Mouse (Mus musculus) limb, embryonic 11.5 days (tissue): ENCODE measurements around the gene Bank1. TPM values are rescaled to one million over a fixed set of nuclear protein-coding genes. Genes with fewer than 3 reads are reported as not detected.

ENCODE experiments used
- ATAC-seq: fragments of 200-750 bp; cut with Nextera tagmentation; 2 replicates; pipeline ENCODE4 v1.8.0; 2017; ENCODE audit warnings: low read depth; ENCODE audit not compliant: insufficient number of reproducible peaks, low FRiP score, low TSS enrichment
- DNase-seq: peaks from one replicate; pipeline ENCODE4 v3.0.0-alpha.2; 2015; ENCODE audit warnings: low spot score
- H3K27ac ChIP-seq: fragments of 300-500 bp; sonication (generic); replicated peaks from 2 replicates; pipeline ENCODE4 v1.5.1; 2014; ENCODE audit warnings: low read depth, mild to moderate bottlenecking, low read length
- H3K27me3 ChIP-seq: fragments of 300-500 bp; sonication (generic); 2 replicates; pipeline ENCODE4 v1.6.1; 2014; ENCODE audit warnings: mild to moderate bottlenecking, low read length, mixed read lengths; ENCODE audit not compliant: control insufficient read depth, insufficient read depth
- H3K36me3 ChIP-seq: fragments of 300-500 bp; sonication (generic); 2 replicates; pipeline ENCODE4 v1.6.1; 2014; ENCODE audit warnings: mild to moderate bottlenecking, low read length, moderate library complexity, mixed read lengths; ENCODE audit not compliant: control insufficient read depth, insufficient read depth
- H3K4me1 ChIP-seq: fragments of 300-500 bp; sonication (generic); 2 replicates; pipeline ENCODE4 v1.6.1; 2014; ENCODE audit warnings: low read length, mixed read lengths; ENCODE audit not compliant: control insufficient read depth, insufficient read depth
- H3K4me2 ChIP-seq: fragments of 300-500 bp; sonication (generic); 2 replicates; pipeline ENCODE4 v1.6.1; 2014; ENCODE audit warnings: low read depth, mild to moderate bottlenecking, moderate library complexity; ENCODE audit not compliant: severe bottlenecking
- H3K4me3 ChIP-seq: fragments of 300-500 bp; sonication (generic); 2 replicates; pipeline ENCODE4 v1.5.1; 2014; ENCODE audit warnings: low read depth, low read length
- H3K9ac ChIP-seq: fragments of 300-500 bp; sonication (generic); 2 replicates; pipeline ENCODE4 v1.6.1; 2014; ENCODE audit warnings: mild to moderate bottlenecking, low read length
- H3K9me3 ChIP-seq: fragments of 300-500 bp; sonication (generic); 2 replicates; pipeline ENCODE4 v1.6.1; 2016; ENCODE audit warnings: low read length; ENCODE audit not compliant: control insufficient read depth
- WGBS: fragments of 180-500 bp; shearing (Covaris S2); extraction: QIAGEN DNeasy Blood & Tissue Kit; methylation state at CpG from one replicate; pipeline ENCODE4 v1.1.7; 2014; 5-methylcytosine and 5-hydroxymethylcytosine counted together
- polyA plus RNA-seq: library from polyadenylated mRNA; unstranded; fragments of >200 nt; fragmentation: Nextera tagmentation; extraction: Ambion mirVana; gene quantifications from 2 replicates; pipeline ENCODE4 v1.2.1, GENCODE M21; 2014

Gene Bank1
- polyA plus RNA-seq, 1 experiment from 2014 or later: 0.33 TPM

GRCm38 (mm10) chr3:136244931-136245330 is 80.9 kb downstream of the Bank1 start:
- Histone ChIP-seq H3K27ac (no peak overlapping the region), H3K4me1 (no peaks in the 10 kb centered on the region), H3K36me3 (no peaks in the 10 kb centered on the region), H3K4me2 (no peak overlapping the region), H3K27me3 (no peaks in the 10 kb centered on the region), H3K9me3 (no peaks in the 10 kb centered on the region), H3K9ac (no peak overlapping the region), H3K4me3 (no peak overlapping the region)
- ATAC-seq (no peak), DNase-seq (no peak)
- WGBS: 87% methylated on average over 2 of the region's 2 CpGs

DNA sequence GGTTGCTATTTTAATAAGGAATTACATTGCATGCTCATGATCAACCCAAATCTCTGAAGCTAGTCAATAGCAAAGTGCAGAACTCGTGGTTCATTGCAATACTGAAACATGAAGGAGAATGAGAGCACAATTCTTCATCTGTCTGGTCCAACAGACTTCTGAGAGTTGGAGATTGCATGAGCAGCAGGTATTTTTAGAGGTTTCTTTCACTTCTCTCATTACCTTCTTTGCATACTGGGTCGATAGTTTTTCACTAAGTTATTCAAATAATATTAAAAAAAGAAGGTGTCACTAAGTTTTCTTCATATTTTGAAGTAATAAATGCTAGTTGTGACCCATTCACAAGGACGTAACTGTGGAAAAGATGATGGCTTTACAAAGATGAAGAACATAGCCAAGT is 87.1 kb downstream of the Bank1 start:
- H3K27ac ChIP-seq: no peak overlapping the region
- no peak for ATAC-seq
- H3K36me3 ChIP-seq: no peaks in the 10 kb centered on the region
- no peaks in the 10 kb centered on the region for H3K9me3 ChIP-seq
- WGBS: 88% methylated on average over 3 of the region's 3 CpGs
- no peaks in the 10 kb centered on the region for H3K27me3 ChIP-seq
- H3K4me2 ChIP-seq: no peak overlapping the region
- no peaks in the 10 kb centered on the region for H3K4me1 ChIP-seq
- H3K4me3 ChIP-seq: no peak overlapping the region
- no peak for DNase-seq
- H3K9ac ChIP-seq: no peak overlapping the region

- 77% methylated on average over 2 of the region's 2 CpGs for WGBS
- Histone ChIP-seq H3K27me3 (no peaks in the 10 kb centered on the region), H3K4me3 (no peak overlapping the region), H3K4me1 (no peaks in the 10 kb centered on the region), H3K36me3 (no peaks in the 10 kb centered on the region), H3K9ac (no peak overlapping the region), H3K27ac (no peak overlapping the region), H3K9me3 (no peaks in the 10 kb centered on the region), H3K4me2 (no peak overlapping the region)
- ATAC-seq (no peak), DNase-seq (no peak)
Observed at GRCm38 (mm10) chr3:136233507-136233906, 92.4 kb downstream of the Bank1 start.

DNA sequence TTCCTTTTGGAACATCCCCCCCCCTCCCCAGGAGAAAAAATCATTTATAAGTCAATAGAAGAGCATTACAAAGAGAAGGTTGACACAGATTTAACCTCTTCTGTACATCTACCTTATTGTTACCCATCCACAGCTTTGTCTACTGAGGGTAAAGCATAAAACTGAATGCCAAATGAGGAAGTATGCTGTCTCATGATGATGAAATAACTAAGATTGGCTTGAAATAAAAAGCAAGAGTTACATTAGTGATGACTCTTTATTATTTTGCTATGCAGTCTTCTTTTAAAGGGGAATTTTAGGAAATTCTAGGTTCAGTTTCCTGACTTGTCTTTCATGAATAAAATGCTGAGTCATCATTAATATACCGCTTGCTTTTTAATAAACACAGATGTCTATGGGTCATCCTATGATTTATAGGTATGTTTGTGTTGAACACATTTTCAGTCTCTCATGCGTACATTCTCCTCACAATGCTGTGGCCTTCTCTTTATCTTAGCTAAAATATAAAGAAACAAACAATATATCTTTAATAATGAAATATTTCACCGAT is 95.2 kb downstream of the Bank1 start:
- no peaks in the 10 kb centered on the region for H3K27me3 ChIP-seq
- no peaks in the 10 kb centered on the region for H3K36me3 ChIP-seq
- H3K9ac ChIP-seq: no peak overlapping the region
- ATAC-seq: no peak
- no peak for DNase-seq
- H3K9me3 ChIP-seq: no peaks in the 10 kb centered on the region
- no peak overlapping the region for H3K4me2 ChIP-seq
- H3K27ac ChIP-seq: no peak overlapping the region
- WGBS: 92% methylated on average over 3 of the region's 3 CpGs
- no peak overlapping the region for H3K4me3 ChIP-seq
- no peaks in the 10 kb centered on the region for H3K4me1 ChIP-seq

DNA sequence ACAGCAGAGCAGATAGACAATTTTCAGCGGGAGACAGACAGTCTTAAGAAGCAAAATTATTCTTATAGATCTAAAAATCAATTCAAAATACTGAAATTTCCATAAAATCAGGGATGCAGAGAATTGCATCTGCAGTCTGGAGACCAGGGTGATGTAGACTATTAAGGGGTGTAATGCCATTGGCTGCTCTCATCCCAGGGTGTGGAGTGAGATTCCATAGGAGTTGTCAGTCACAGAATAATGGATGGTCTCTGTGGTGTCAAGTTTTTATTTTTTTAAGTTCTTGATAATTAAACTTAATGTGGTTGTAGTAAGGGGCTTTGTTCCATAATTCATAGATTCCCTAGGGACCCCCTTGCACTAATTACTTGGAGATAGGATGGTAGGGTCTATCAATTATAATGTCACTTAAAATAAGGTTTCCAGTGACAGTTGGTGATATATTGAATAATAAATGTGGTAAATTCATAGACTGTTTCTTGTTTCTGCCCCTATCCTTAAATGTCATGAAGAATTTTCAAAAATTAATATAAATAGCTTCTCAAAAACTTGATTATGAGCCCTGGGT is 136.1 kb downstream of the Bank1 start:
- ATAC-seq: no peak
- 82% methylated on average over 1 of the region's 1 CpGs for WGBS
- no peaks in the 10 kb centered on the region for H3K9me3 ChIP-seq

GRCm38 (mm10) chr3:136186548-136187113 is 139.2 kb downstream of the Bank1 start:
- Histone ChIP-seq H3K4me2 (no peak overlapping the region), H3K27me3 (no peaks in the 10 kb centered on the region), H3K9ac (no peak overlapping the region), H3K27ac (no peak overlapping the region), H3K4me1 (no peaks in the 10 kb centered on the region), H3K4me3 (no peak overlapping the region), H3K9me3 (no peaks in the 10 kb centered on the region), H3K36me3 (no peaks in the 10 kb centered on the region)
- ATAC-seq: no peak
- no peak for DNase-seq
- WGBS: 76% methylated on average over 3 of the region's 3 CpGs

More for the DNA sequence above, 136.1 kb downstream of the Bank1 start:
- Histone ChIP-seq H3K27ac (no peak overlapping the region), H3K27me3 (no peaks in the 10 kb centered on the region), H3K4me2 (no peak overlapping the region), H3K36me3 (no peaks in the 10 kb centered on the region), H3K9ac (no peak overlapping the region), H3K4me3 (no peak overlapping the region), H3K4me1 (no peaks in the 10 kb centered on the region)
- no peak for DNase-seq

DNA sequence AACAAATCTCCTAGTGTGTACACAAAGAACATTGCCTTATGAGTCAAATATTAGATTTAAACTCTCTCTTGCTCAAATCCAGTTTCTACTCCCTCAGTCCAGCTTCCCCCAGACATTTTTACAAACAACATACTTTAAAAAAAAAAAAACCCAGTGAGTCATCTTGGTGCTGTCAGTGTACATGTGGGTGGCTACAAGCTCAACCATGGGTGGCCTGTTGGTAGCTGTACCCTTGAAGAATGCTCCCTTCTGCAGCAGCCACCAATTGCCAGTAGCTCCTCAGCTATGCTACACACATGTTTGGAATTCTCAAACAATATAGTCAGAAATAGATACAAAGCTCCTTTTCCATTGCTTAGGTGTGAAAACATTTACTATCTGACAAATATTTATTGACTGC is 154.2 kb downstream of the Bank1 start:
- no peak for DNase-seq
- H3K36me3 ChIP-seq: no peaks in the 10 kb centered on the region

DNA sequence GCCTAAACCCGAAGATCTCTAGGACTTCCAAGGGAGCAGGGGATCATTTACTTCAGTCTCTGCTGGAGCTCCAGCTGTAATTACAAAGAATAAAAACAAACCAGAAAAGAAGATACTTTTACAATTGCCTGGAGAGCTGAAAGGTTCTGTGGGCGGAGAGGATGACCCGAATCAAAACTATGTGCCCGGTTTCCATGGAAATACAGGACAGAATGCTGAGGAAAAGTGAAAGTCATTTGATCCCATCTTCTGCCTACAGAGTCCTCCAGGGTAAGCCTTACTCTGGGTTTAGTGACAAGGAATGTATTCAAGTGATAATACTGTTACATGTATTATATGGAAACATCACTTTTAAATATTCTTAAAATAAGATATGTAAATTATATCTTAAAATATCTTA is 157.8 kb downstream of the Bank1 start:
- Histone ChIP-seq H3K36me3 (no peaks in the 10 kb centered on the region), H3K4me1 (no peaks in the 10 kb centered on the region), H3K4me2 (no peak overlapping the region), H3K4me3 (no peak overlapping the region), H3K9ac (no peak overlapping the region), H3K9me3 (no peaks in the 10 kb centered on the region), H3K27me3 (no peaks in the 10 kb centered on the region), H3K27ac (no peak overlapping the region)
- DNase-seq (no peak), ATAC-seq (no peak)
- WGBS: 83% methylated on average over 4 of the region's 4 CpGs

More for the DNA sequence above, 154.2 kb downstream of the Bank1 start:
- no peak for ATAC-seq
- no peak overlapping the region for H3K4me3 ChIP-seq
- H3K9me3 ChIP-seq: no peaks in the 10 kb centered on the region
- no peaks in the 10 kb centered on the region for H3K27me3 ChIP-seq
- H3K27ac ChIP-seq: no peak overlapping the region
- H3K4me2 ChIP-seq: no peak overlapping the region
- H3K4me1 ChIP-seq: no peaks in the 10 kb centered on the region
- no peak overlapping the region for H3K9ac ChIP-seq

DNA sequence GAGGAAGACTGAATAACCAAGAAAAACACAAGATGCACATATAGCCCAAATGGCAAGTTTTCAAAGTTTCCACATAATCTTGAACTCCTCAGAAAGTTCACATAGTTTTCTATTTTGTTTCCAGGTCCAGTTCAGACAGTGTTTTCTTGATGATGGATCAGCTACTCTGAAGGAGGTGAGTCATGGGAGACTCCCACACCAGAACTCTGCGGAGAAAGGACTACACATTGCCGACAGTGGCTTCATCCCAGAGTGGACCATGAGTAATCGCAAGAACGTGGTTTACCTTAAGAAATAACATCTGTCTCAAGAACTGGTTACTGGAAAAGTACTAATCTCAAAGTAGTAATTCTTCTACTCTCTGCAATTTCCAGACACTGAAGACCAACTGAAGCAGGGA is 159.2 kb downstream of the Bank1 start:
- 90% methylated on average over 4 of the region's 4 CpGs for WGBS
- no peak overlapping the region for H3K27ac ChIP-seq
- H3K4me3 ChIP-seq: no peak overlapping the region
- no peaks in the 10 kb centered on the region for H3K36me3 ChIP-seq
- no peaks in the 10 kb centered on the region for H3K27me3 ChIP-seq
- no peak overlapping the region for H3K4me2 ChIP-seq
- H3K9me3 ChIP-seq: no peaks in the 10 kb centered on the region
- H3K4me1 ChIP-seq: no peaks in the 10 kb centered on the region
- ATAC-seq: no peak
- no peak overlapping the region for H3K9ac ChIP-seq
- no peak for DNase-seq
